Mouse (Mus musculus): ENCODE measurements at regions not wholly inside any gene's neighbourhood (a gene's known extent, or its start where the extent isn't known, plus 50 kb on each side); places are given as distances from the start of the nearest gene placed in this dataset.

GRCm38 (mm10) chr6:117257591-117257990 is 89.3 kb downstream of the Cxcl12 start:
- TF ChIP-seq POLR2A (IDR thresholded peaks at IDR 0.05; ENCODE audit: borderline replicate concordance, low read depth, low read length) (no peak), CTCF (IDR thresholded peaks at IDR 0.05; ENCODE audit: low read depth, low read length) (no peak)
